Mouse (Mus musculus): Measurements from ENCODE around the gene Erich2. TPM values are rescaled to one million over a fixed set of nuclear protein-coding genes. Genes with fewer than 3 reads are reported as not detected.

Gene Erich2
- total RNA-seq, 1 experiment from 2014 or later = 0.45 TPM

DNA sequence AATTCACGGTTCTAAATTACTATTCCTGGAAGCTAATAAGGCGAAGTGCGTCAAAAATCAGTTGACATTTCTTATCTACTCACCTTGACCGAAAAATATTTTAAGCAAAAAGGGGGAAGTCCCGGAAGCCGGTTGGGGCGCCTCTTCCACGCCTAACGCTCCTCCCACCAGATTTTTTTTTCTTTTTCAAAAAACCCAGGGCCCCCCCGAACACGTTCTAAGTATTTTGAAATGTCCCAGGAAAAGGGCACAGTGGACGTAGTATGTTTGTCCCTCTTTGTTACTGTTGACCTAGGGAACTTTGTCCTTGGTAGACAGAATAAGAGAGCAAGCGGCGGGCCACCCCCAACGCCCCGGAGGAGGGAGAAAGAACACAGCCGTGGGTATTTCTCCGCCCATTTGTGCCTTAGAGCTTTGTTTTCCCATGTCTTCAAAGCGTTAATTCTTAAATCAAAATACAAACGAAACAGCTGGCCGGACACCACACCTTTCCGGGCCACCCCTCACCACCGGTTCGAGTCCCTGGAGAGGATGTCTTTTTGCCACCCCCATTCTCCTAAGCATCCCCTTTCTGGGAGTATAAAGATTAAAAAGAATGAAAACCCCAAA lies 50.3 kb downstream of the Erich2 start:
- ATAC-seq (replicated peaks in 1 of 2; ENCODE audit: insufficient read depth in 1 of 2, low FRiP score in 2 of 2, low TSS enrichment in 1 of 2, low read depth in 1 of 2, poor library complexity in 2 of 2, severe bottlenecking in 2 of 2) = no peak

DNA sequence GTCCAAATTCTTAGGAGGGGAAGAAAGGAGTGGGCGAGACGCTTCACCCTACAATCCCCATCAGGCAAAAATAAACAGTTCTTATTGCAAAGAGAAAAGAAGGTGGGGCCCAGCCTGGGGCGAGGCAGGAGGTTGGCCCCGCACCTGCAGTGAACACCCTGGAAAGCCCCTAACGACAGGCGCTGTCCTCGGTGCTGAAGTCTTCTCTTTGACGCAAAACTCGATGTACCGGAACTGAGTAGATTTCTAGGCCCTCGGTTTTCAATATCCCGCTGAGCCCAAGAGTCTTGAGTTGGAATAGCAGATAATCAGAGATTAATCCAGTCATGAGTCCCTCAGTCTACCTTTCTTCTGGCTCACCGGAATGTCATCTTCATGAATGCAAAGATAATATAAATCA lies 50.9 kb downstream of the Erich2 start:
- peak; percentile 55 to 65; a peak in 2 of 4 replicates for ATAC-seq (replicated peaks in 1 of 2; ENCODE audit: insufficient read depth in 1 of 2, low FRiP score in 2 of 2, low TSS enrichment in 1 of 2, low read depth in 1 of 2, poor library complexity in 2 of 2, severe bottlenecking in 2 of 2)

DNA sequence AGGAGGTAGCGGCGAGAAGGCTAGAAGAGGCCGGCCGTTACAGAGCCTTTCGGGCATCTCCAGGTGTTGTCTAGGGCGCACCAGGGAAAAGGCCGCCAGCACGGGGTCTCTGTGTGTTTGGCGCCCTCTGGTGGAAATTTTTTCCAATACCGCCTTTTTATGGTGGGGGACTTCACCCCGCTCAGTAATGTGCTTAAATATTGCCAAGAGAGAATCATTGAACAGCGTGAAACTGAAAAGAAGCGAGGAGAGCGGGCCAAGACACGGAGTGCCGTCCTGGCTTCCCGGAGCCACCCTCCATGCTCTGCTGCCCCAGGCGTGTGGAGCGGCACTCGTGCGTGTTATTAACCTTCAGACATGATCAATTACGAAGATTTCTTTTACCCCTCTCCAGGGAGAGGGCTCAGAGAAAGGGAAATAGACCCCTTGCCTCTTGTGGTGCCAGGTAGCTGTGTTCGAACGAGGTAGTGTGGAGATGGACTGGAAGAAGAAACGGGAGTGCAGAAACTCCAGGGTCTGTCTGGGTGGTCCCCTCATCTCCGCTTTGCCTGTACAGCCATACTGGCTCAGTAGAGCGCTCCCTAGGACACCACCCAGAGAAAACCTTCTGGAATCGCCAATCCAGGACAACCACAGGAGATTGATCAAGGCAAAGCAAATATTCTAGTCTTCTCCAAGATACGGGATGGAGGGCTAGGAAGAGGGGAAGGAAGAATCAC lies 52.6 kb downstream of the Erich2 start:
- no peak for ATAC-seq (replicated peaks in 1 of 2; ENCODE audit: insufficient read depth in 1 of 2, low FRiP score in 2 of 2, low TSS enrichment in 1 of 2, low read depth in 1 of 2, poor library complexity in 2 of 2, severe bottlenecking in 2 of 2)

DNA sequence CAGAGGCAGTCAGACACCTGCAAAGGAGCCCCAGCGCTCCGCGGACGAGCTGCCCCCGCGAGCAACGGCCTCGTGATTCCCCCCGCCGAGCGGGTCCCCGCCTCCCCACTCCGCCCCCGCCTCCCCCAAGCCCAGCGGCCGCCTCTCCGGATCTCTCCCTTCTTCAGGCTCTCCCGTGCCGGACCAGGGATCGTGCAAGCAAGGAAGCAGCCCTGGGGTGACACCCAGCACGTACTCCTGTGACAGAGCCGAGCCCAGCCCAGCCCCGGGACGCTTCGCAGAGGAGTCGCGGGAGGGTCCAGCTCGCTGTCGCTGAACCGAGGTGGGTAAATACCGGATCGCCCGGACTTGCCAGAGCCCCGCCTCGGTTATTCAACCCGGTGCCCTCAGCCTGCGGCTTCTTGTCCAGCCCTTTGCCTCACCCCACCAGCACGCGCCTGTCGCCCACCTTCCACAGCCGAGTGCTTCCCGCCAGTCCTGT lies 53.4 kb downstream of the Erich2 start:
- no peak for ATAC-seq (replicated peaks in 1 of 2; ENCODE audit: insufficient read depth in 1 of 2, low FRiP score in 2 of 2, low TSS enrichment in 1 of 2, low read depth in 1 of 2, poor library complexity in 2 of 2, severe bottlenecking in 2 of 2)

DNA sequence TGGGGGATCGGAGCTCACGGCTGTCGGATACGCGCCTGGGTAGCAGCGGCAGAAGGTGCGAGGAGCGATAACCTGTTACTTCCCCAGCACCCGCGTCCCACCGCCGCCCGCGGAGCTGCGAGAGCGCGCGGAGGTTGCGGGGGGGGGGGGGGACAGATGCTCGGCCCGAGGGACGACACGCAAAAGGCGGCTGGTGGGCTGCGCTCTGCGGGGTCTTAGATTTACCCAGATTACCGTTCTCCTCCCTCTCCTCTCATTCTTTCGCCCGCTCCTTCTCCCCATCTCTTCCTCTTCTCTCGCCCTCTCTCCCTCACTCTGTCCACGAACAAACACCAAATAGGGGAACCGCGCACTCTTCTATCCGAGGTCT lies 54.0 kb downstream of the Erich2 start:
- no peak for ATAC-seq (replicated peaks in 1 of 2; ENCODE audit: insufficient read depth in 1 of 2, low FRiP score in 2 of 2, low TSS enrichment in 1 of 2, low read depth in 1 of 2, poor library complexity in 2 of 2, severe bottlenecking in 2 of 2)

DNA sequence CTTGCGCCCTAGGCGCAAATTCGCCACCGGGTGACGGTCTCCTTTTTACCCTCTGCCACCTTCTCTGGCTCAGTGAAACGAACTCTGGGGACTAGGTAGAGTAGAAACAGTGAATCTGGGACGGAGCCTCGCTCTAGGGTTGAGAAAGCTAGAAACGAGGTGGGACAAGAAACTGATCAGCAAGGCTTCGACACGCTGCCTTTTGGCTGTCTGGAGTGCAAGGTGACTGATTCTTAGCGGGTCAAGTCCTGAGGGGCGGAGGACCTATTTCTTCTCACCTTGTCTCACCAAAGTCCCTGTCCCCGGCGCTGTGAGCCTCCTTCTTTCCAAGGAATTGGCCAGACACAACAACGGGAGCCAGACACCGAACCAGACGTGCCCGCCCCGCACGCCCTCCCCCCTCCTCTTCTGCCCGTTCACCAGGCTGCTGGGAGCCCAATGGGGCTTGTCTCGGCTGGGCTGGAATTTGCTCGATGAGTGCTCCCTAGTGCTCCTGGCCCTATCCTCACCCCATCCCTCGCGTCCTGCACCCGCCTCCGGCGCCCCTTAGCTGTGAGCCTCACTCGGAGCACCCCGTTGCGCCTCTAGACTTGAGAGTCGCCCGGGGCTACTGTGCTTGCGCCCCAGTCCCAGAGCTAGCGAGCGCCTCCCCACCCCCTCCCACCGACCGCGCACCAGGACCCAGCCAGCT lies 54.5 kb downstream of the Erich2 start:
- no peak for ATAC-seq (replicated peaks in 1 of 2; ENCODE audit: insufficient read depth in 1 of 2, low FRiP score in 2 of 2, low TSS enrichment in 1 of 2, low read depth in 1 of 2, poor library complexity in 2 of 2, severe bottlenecking in 2 of 2)

DNA sequence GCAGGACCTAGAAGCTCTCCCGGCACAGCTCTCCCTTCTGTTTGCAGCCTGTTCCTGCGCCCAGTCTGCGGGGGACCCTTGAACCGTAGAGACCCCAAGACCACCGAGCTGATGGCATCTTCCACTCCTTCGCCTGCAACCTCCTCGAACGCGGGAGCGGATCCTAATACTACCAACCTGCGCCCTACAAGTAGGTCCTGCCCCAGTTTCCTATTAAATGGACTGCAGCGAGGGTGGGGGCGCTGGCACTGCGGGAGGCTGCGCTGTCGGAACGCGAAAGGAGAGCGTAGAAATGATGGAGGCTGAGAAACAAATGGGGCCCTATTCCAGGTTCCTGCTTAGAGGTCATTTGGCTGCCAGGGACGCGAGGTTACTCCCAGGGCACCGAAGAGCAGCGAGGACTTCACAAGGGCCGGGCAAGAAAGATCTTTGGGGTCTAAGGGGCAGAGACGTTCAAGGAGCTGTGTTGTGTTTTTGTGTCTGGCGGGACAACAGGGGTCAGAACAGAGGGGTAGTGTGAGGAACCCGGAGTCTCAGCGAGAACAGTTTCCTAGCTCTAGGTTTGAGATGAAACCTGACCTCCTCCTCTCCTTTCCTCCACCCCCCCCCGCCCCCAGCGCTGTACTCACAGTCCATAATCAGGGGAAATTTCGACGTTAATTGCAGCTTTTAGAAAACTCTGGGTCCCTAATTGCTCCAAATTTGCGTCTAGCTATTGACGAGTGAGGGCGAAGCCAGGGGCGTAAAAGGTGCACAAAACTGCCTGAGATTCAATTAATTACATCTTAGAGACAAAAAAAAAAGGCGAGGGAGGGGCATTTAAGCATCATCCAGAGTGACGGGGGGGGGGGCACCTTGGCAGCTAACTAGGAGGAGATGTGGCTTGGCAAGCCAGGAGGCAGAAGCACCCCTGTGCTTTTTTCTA lies 55.4 kb downstream of the Erich2 start:
- no peak for ATAC-seq (replicated peaks in 1 of 2; ENCODE audit: insufficient read depth in 1 of 2, low FRiP score in 2 of 2, low TSS enrichment in 1 of 2, low read depth in 1 of 2, poor library complexity in 2 of 2, severe bottlenecking in 2 of 2)

DNA sequence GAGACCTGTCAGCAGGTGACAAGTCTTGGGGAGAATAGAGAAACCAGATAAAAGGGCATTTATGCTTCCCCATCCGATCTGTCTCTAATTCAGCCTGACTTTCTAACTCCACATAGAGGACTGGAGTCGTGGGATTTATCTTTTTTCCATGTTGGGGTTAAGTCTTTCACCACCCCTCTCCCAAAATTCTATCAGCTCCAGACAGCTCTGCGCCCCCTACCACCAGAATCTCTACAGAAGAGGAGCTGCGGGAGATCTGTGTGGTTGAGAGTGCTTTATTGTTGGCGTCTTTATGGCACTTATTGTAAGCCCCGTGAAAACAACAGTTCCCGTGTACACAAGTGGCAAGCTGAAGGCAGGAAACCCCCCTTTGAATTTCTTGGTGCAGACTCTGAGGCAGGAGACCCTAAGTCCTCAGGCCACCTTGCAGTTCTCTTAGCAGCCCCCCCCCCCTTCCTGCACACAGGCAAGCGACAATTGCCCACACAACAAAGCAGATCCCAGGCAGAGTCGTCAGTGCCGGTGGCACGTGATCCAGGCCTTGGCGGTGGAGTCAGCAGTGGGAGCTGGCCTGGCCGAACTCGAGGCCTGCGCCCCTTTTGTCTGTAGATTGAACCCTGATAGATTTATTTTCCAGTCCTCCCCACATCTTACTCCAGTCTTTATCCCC lies 56.2 kb downstream of the Erich2 start:
- no peak for ATAC-seq (replicated peaks in 1 of 2; ENCODE audit: insufficient read depth in 1 of 2, low FRiP score in 2 of 2, low TSS enrichment in 1 of 2, low read depth in 1 of 2, poor library complexity in 2 of 2, severe bottlenecking in 2 of 2)

DNA sequence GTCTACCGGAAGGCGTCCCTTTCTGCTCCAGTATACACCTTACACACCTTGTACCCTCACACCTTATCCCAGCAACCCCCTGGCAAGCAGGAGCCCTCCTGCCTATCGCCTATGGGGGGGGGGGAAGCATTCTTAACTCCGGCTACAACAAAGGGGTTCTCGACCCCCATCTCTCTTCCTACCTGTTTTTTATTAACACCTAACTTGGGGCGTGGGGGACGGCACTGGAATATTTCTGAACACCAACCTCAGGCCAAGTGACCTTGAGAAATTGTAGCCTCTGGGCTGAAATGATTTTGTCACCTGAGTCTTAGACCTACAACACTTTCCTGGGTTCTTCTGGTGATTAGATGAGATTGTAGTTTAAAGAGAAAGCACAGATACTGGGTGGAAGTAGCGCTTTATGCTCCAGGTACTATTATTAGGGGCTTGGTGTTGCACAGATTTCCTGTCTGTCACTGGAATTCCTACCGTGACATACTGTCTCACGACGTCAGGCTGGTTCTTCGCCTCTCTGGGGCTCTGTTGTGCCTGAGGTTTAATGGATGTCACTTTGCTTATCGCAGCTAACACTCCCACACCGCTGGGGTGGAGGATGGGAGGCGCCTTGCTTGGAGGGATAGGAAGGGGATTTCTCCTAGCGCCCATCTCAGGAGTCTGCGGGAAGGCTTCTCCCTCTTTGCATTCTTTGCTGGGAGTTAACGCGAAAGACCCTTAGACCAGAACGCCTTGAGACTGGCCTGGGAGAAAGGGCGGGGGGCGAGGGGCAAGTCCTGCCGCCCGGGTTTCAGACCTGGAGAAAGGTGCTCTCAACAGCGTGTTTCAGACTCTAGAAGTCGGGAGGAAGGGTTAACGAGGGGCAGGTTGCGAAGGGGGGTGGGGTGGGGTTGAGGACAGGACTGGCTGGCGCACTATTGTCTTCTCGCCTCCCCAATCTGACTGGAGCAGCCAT lies 57.3 kb downstream of the Erich2 start:
- no peak for ATAC-seq (replicated peaks in 1 of 2; ENCODE audit: insufficient read depth in 1 of 2, low FRiP score in 2 of 2, low TSS enrichment in 1 of 2, low read depth in 1 of 2, poor library complexity in 2 of 2, severe bottlenecking in 2 of 2)

DNA sequence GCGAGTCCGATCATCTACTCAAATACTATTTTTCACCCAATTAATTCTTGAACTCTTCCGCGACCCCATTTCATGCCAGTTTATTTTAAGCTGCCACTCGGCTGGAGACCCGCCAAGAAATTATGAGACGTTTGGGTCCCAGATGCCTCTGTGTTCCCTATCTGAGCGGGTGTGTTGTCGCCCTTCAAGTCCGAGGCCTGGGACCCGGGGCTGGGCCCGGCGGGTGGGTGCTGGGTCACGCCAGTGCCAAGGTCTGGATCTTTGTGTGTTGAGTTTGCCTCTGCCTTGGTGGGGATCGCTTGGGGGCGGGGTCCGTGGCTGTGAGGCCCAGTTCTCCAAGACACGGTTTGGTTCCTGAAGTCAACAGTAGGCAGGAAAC lies 58.0 kb downstream of the Erich2 start:
- ATAC-seq (replicated peaks in 1 of 2; ENCODE audit: insufficient read depth in 1 of 2, low FRiP score in 2 of 2, low TSS enrichment in 1 of 2, low read depth in 1 of 2, poor library complexity in 2 of 2, severe bottlenecking in 2 of 2) = no peak

DNA sequence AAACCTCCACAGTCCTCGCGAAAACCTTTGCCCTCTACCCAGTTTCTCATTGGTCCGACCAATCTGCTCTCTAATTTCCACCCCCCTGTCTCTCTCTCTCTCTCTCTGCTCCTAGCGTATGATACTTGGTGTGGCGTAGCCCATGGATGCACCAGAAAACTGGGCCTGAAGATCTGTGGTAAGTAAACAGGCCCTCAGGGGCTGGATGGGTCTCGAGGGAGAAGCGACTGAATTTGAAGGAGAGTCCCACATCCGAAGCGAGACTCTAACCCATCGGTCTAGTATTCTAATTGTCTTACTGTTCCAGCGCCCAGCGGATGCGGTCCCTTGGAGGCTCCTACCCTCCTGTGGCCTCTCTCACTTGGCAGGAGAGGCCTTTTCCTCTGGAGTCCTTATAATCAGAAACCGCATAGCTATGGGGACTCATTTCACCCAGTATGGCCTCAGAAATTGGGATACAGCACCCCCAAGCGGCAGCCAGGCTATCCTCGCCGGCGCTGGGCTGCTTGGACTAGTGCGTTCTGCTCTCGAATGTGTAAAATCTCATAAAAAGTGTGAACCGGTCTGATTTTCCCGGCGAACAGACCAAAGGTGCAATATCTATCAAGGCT lies 58.6 kb downstream of the Erich2 start:
- ATAC-seq (replicated peaks in 1 of 2; ENCODE audit: insufficient read depth in 1 of 2, low FRiP score in 2 of 2, low TSS enrichment in 1 of 2, low read depth in 1 of 2, poor library complexity in 2 of 2, severe bottlenecking in 2 of 2) = peak in 1 of 2 experiments; percentile 38; a peak in 1 of 4 replicates

DNA sequence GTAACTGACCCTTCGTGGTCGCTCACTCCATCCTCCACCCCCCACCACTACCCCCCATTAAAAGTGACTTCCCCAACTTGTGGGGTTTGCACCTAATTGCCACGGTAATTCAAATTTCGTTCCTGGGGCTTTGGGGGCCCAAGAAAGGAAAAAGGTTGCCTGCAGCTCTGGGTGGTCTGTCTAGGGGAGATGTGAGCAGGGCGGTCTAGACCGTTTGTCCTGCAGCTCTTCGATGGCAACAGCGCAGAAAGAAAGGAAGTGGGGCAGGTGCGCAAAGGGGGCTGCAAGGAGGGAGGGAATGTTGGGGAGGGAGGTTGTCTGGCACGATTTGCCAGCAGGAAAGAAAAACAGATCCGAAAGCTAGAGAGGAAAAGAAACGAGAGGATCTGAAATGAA lies 59.1 kb downstream of the Erich2 start:
- ATAC-seq (replicated peaks in 1 of 2; ENCODE audit: insufficient read depth in 1 of 2, low FRiP score in 2 of 2, low TSS enrichment in 1 of 2, low read depth in 1 of 2, poor library complexity in 2 of 2, severe bottlenecking in 2 of 2) = no peak

DNA sequence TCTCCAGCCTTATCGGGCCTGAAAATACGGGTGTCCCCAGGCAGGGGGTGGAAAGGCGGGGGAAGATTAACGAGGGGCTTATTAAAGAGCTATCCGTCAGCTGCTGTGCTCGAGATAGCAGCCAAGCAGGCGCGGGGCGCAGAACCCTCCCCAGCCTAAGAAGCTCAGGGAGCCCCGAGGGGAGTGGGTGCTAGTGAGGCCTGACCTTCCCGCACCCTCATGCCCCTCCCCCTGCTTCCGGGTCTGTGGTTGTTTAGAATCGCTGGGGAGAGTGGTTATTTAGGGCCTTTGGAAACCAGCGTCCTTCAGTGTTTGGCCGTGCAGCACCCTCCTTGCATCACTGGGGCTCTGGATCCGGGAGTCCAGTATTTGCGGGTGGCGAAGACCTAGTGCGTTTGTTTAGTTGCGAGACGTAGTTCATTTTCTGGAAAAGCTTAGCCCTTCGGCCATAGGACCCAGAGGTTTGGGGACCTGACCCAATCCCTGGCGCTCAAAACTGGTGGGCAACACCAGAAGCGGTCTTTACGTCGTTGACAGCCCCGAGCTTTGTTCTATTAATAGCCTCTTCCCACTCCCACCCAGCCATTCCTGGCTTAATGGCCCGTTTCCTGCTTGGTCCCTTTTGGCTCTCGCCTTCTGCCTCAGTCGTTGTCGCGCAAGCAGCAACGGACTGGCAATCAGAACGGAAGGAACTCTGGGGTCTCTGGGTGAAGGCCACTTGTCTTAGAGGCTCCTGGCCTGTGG lies 59.8 kb downstream of the Erich2 start:
- ATAC-seq (replicated peaks in 1 of 2; ENCODE audit: insufficient read depth in 1 of 2, low FRiP score in 2 of 2, low TSS enrichment in 1 of 2, low read depth in 1 of 2, poor library complexity in 2 of 2, severe bottlenecking in 2 of 2) = no peak

DNA sequence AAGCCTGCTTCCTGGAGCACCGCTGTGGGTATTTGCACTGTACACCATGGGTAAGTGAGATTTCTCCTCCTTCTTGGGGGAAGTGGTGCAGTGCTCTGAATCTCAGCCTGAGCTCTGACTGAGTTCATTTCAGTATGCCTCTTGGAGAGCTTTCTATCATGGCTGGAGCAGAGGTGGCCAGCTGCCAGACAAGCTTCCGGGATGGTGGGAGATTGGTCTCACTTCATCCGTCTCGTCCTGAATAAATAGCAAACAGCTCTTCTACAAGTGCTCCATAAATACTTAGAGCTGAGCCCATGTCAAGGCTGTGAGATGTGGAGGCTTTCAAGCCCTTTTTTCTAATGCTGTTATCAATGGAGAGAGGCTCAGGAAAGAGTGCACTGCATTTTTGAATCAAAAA lies 63.1 kb downstream of the Erich2 start:
- ATAC-seq (replicated peaks in 1 of 2; ENCODE audit: insufficient read depth in 1 of 2, low FRiP score in 2 of 2, low TSS enrichment in 1 of 2, low read depth in 1 of 2, poor library complexity in 2 of 2, severe bottlenecking in 2 of 2) = no peak

DNA sequence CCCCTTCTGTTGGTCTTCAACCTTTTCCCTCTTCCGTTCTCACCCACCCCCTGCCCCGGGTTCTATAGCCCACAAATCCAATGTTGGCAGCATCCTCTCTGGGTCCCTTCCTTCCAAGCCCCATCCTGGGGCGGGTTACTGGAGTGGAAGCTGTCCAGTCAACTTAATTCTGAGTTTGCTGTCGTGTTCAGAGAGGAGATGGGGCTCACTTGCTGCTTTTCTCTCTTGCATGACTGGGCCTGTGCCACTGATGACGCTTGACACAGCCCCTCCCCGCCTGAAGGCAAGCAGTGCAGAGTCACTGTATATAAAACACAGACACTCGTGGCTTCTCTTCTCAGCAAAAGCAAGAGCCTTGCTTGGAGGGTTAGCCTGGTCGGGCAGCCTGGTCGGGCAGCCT lies 63.6 kb downstream of the Erich2 start:
- no peak for ATAC-seq (replicated peaks in 1 of 2; ENCODE audit: insufficient read depth in 1 of 2, low FRiP score in 2 of 2, low TSS enrichment in 1 of 2, low read depth in 1 of 2, poor library complexity in 2 of 2, severe bottlenecking in 2 of 2)

Data from hematopoietic stem cell, adult 5-6 weeks (primary cell).